Mouse (Mus musculus) ES-Bruce4 (cell line): ENCODE results near the gene Rbm26.

Experiments
- CTCF ChIP-seq: IDR thresholded peaks from one replicate; pipeline ENCODE4 v1.8.1; 2011; ENCODE audit warnings: low read depth, low read length
- EP300 ChIP-seq: IDR thresholded peaks from 2 replicates; pipeline ENCODE4 v1.6.1; 2011; ENCODE audit warnings: low read depth, low read length; ENCODE audit not compliant: insufficient read depth
- POLR2A ChIP-seq: IDR thresholded peaks from one replicate; pipeline ENCODE4 v1.8.1; 2011; ENCODE audit warnings: low read length; ENCODE audit not compliant: insufficient read depth

GRCm38 (mm10) chr14:105085332-105085993, 91.7 kb downstream of the Rbm26 start:
- TF ChIP-seq CTCF = no peak
- no peak for TF ChIP-seq EP300
- TF ChIP-seq POLR2A = no peak
